Mouse (Mus musculus): ENCODE data around the gene Ggct.

Gene Ggct

DNA sequence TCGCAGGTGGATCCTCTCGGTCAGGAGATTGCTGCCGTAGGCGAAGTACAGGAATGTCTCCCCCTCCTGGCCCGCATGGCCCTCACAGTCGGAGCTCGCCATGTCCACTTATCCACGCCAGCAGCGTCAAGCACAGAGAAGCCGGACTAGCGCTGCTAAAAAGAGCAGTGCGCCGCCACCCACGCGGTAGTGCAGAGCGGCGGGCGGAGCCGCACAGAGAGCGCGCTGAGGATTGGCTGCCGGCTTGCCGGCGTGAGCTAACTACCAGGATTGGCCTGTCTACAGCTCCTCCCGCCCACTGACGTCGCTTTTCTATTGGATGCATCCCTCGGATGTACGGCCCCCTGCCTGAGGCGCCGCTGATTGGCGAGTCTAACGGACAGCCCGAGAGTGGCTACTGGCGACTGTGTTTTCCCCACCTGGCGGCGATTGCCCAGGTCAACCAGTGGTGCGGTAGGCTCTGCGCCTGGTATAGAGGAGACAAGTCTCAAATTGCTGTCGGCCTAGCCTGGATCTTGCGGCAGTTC lies at the start of gene Ggct:
Gene Ggct, minus strand, starts transcription at position 217 of the 527 bp plus-strand sequence.
- DNase-seq (ENCODE audit: low read depth, low spot score): peak; percentile 81

DNA sequence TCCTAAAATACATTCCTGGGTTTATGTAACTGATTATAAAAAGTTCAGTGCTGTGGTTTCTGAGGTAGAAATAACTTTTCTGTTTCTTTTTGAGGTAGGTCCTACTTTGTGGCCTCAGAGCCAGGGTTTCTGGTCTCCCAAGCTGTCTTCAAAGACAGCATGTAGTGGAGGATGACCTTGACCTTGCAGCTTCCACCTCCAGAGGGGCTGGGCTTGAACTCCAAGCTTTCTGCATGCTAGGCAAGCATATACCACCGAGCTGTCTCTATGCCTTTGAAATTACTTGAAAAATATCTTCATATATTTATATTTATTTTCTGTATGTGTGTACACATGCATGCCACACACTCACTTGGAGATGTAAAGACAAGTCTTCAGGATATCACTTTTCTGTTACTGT lies 47.3 kb upstream of the Ggct start:
- DNase-seq (ENCODE audit: low read depth, low spot score): no peak

DNA sequence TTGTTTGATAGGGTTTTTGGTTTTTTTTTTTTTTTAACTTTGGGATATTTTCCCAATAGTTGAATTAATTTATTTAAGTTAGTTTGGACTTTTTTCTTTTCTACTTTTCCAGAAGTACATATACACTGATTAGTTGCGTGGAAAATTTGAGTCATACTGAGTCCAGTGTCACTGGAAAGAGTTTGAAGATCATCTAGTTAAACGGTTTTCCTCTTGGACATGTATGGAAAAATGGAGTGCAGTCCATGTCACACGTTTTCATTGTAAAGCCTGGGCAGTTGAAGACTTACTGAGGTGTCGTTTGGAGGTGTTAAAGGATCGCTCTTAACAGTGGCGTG lies 46.7 kb upstream of the Ggct start:
- peak; percentile 8 for DNase-seq (ENCODE audit: low read depth, low spot score)

DNA sequence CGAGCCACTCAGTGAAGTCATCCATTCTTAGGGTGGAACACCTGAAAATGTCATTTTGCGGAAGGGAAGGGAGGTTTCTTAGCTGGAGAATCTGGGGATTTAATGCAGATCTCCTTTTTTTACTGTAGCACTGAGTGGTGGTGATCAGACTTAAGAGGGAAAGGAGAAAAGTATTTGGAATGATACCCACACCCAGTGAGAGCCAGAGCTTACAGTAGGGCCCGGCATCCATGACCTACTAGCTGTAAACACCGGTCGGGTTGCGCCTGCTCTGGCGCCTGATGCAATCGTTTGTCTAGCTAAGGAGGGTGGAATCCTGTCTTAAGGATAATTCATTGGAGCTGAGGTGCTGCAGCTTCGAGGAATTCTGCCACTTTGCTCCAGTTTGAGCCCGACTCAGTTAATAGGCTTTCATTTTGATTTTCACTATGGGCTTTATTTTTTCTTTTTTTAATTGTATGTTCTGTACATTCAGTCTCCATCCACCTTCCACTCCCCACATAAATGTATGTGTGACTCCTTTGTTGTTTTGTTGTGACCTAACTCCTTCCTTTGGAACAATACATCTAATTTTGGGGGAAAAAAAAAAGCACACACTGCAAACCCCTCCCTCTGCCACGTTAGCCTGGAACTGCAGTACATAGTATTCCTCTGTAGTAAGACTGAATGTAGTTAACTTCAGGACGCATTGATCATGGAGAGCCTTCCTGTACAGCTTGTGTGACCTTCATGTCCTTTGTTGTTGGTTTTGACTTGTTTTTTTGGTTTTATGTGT lies 46.1 kb upstream of the Ggct start:
- peak; percentile 56 for DNase-seq (ENCODE audit: low read depth, low spot score)

DNA sequence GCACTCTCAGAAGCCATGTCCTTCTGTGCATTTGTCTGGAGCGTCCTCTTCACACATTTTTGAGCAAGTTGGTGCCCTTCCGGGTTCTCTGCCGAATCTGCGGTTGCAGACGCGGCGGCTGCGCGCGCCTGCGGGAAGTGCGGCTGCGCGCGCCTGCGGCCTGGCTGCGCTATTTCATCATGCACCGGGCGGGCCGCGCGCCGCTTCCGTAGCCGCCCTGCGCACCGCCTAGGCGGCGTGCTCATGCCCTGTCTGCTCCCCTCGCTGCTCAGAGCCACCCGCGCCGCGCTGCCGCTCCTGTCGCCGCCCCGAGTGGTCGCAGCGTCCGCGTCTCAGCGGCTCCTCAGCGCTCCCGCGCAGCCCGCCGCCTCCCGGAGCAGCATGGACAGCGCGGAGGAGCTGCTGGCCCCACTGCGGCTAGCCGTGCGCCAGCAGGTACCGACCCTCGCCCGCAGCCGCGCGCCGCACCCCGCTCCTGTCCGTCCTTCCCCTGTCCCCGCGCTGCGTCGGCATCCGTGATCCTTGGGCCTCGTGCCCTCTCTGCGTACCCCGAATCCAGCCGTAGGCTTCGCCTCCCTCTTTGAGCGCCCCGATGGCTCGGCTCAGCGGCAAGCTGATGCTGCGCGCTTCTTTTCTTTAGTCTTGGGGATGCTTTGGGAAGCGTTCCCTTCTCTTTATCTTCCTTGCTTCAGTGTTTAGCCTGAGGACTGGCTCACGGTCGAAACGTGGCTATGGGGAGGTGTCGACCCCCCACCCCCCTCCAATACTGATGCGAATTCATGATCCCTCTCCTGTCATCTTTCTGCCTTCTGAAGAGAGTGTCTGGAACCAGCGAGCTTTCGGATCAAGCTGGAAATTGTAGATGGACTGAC lies 45.3 kb upstream of the Ggct start, which contains the start of gene Gars:
Gene Gars, plus strand, starts transcription at position 209 of the 872 bp plus-strand sequence.
- peak; percentile 77 for DNase-seq (ENCODE audit: low read depth, low spot score)

DNA sequence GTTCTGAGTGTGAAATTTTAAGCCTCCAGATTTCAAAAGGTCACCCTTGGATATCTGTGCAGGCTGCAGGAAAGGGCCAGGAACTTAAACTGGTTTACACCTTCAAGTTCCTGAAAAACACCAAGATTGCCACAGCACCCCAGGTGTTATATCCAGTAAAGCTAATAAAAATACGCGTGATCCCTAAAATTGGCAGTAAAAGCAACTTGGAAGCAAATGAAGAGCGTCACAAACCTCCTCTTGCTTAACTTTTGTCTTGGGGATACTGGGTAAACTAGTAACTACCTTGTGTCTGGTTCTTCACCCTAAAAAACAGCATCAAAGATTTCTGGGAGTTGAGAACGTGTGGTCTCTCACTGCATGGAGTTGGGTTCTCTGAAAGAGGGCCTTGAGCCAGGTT lies 44.0 kb upstream of the Ggct start:
- no peak for DNase-seq (ENCODE audit: low read depth, low spot score)

DNA sequence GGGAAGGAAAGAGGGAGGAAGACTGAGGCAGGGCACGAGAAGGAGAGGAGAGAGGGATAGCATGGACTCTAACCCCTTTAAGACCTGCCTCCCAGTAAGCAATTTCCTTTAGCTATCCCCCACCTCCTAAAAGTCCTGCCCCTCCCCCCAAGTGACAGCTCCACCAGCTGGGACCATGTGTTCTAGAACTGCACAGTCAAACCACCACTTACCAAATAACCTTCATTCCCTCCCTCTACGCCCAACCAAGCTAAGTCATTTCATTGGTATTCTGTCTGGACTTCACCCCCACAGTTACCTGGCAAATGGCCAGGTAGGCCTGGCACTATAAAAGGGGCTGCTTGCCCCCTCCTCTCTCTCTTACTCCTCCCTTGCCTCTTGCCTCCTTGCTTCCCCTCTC lies 34.9 kb upstream of the Ggct start:
- DNase-seq (ENCODE audit: low read depth, low spot score): no peak

DNA sequence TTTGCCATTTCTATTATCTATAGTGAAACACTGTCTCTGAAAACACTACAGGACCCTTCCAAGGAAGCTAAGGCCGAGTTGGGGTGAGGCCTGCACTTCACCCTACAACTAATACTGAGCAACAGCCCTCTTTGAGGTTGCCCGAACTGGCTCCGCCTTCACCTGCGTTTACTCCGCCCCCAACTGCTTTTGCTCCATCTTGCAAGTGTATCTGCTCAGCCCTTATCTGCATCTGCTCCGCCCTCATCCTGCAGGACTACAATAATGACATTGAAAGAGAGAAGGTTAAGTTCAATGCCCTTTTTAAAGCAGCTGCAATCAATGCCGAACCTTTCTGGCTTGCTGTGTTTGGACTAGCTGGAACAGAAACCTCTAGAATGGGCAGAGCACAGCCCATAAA lies 29.1 kb upstream of the Ggct start:
- DNase-seq (ENCODE audit: low read depth, low spot score): no peak

DNA sequence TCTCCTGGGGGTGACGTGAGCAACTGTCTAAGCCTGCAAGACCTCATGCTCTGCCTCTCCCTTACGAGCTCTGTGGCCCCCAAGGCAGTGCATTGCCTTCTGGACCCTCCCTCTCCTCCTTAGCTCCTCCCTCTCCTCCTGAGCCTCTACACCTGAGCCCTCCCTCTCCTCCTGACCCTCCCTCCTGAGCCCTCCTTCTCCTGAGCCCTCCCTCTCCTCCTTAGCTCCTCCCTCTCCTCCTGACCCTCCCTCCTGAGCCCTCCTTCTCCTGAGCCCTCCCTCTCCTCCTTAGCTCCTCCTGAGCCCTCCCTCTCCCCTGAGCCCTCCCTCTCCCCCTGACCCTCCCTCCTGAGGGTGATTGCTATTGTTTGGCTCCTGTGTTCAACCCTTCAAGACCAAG lies 25.7 kb upstream of the Ggct start:
- no peak for DNase-seq (ENCODE audit: low read depth, low spot score)

DNA sequence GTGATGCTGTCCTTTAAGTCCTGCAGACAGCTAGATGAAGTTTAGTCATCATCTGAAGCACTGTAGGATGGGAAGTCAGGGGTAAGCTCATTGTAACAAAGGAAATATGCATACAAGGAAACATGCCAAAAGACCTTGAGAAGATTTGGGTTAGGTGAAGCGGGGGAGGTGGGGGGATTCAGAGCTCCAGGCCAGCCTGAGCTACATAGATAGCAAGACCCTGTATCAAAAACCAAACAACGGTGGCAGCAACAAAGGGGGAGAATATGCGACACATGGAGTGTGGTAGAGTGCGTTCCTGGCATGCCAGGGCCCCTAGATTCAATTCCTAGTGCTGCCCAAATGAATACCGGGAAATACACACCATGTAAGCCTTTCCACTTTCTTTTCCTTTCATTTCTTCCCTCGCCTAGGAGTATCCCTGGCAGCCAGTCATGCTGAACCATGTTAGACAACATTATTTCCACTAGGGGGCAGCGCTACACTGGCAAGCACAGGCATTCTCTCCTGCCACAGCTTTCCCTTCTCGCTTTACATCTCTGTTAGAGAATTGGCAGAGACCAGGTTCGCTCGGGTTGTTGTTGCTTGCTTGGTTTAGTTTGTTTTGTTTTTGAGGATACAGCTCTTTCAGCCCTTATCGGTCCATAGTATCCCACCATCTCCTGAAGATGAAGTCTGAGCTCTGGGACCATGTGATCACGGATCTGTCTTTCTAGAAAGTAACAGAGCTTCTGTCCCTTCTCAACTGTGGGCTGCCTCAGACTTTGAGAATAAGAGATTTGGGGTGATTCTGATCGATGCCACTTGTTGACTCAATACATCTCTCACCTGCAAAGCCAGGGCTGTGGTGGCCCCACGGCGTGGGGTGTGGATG lies 24.2 kb upstream of the Ggct start:
- peak; percentile 26 for DNase-seq (ENCODE audit: low read depth, low spot score)

DNA sequence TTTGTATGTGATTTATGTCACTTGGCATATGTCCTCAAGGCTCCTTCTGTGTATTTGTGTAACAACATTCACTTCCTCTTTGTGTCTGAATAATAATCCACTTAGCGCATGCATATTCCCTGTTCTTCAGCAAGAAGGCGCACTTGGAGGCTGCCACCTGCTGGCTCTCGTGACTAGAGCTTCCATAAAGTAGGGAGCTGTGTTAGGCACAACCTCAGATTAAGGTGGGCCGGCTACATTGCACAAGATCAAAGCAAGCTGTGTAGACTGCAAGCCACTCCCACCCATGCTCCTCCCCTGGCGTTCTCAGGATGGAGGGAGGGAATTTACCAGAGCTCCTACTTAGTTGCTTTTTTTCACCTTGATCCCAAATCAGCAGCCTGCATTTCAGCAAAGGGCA lies 23.5 kb upstream of the Ggct start:
- no peak for DNase-seq (ENCODE audit: low read depth, low spot score)

DNA sequence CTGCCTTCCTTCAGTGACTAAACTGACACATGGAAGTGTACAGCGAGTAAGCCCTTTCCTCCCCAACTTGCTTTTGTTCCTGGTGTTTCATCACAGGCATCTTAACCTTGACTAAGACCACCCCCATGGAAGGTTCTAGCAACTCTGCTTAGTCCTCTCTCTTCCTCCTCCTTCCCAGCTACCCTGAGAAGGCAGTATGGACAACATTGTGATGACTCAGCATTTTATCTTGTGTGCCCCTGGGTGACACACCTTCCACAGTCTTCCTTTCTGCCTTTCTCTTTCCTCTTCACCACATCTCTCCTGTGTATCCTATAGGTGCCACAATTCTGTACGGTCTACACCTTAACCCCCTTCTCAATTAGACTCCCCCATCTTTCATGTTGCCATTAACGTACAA lies 21.4 kb upstream of the Ggct start:
- no peak for DNase-seq (ENCODE audit: low read depth, low spot score)

DNA sequence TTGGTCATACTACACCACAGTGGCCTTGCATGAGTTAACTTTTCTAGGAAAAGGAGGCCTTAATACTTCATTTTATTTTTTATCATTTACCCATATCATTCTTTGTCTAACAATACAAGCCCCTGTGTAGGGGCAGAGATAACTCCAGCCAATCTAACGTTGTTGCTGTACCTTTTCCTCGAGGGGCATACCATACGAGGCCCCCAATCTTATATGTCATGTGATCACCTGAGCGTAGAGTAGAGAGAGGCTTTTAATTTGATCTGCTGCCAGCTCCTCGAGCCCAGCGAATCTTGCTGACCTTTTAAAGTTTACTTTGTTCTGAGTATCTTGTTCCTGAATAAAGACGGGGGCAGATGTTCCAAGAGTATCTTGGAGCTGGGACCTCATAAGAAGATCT lies 19.8 kb upstream of the Ggct start:
- DNase-seq (ENCODE audit: low read depth, low spot score): no peak

DNA sequence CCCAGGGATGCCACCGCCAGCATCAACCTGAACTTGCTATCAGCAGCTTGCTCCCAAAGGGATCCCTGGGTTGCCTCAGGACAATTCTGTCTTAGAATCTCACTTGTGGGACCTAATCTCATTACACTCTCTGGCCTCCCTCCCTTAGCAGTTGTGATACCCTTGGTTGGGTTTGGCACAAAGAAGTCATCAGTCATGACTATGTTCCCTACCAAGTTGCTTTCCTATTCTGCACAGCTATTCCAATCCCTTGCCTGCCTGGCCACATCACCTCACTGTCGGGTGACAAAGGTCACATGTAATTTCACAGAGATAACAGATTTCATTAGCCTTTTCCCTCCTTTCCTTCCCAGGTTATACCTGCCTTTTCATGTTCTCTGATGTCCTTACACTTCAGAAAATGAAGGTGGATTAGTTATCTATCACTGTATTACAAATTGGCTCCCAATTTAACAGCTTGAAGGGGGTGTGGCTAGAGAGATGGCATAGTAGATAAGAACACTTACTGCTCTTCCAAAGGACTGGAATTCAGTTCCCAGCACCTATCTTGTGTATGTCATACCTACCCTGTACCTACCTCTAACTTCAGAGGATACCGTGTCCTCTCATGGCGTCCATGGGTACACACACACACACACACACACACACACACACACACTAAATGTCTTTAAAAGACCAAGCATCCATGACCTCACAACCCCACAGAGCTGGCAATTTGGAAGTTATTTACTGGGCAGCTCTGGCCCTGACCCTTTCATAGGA lies 17.8 kb upstream of the Ggct start:
- DNase-seq (ENCODE audit: low read depth, low spot score): no peak

DNA sequence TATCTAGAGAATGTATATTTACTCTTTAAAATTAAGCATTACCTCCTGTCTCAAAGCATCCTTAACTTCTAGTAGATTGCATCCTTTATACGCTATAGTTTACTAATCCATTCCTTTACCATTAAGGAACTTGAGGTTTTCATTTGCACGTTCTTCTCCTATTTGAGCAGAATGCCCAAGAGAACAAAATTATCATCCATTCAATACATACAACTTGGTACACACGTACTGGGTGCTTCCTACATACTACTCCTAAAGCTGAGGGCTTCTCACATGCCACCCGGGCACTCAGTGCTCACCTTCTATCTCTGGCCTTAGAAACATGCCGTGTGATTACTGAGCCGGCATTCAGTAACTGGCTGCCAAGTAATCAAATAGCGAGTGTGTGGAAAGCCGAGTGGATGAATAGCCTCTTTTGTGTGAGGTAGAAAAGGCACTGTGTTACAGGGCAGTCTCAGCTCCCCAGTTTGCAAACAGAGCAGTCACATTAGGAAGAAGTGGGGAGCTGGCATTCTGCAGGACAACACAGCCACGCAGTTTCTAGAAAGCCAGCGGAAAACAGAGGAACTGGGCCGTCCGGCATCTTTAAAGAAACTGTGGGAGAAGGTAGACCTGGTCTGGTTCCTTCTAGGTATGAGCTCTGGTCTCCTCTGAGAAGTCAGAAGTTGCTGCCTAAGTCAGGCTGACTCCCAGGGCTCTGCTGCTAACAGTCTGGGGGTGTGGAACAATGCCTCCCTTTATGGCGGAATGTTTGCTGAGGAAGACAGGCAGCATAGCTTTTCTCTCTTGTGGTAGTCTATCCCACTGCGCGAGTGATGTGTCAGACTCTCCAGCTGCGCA lies 16.9 kb upstream of the Ggct start:
- no peak for DNase-seq (ENCODE audit: low read depth, low spot score)

DNA sequence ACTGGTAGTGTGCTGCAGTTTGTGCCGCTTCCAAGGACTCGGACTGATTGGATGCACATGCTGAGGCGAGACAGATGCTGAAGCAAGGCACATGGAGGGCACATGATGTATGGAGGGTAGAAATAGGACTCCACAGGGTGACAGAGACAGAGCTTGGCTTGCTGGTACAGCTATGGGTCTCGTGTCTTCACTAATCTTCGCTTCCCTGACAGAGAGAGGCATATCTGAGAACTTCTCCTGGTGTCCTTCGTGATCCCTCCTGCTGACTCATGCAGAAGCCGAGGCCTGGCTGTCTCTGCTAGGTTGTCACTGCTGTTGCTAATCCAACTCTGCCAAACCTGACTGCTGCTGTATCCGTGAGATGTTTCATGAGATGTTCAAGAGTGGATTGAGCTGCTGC lies 15.7 kb upstream of the Ggct start:
- no peak for DNase-seq (ENCODE audit: low read depth, low spot score)

DNA sequence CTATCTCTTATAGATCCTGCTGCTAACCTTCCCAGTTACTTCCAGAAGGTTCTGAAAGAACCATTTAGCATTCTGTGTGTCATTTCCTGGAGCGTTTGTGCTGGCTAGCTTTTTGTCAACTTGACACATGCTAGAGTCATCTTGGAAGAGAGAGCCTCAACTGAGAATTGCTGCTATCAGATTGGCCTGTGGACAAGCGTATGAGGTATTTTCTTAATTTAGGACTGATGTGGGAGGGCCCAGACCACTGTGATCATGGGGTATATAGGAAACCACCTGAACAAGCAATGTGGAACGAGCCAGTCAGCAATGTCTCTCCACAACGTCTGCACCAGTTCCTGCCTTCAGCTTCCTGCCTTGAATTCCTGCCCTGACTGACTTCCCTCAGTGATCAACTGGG lies 10.8 kb upstream of the Ggct start:
- DNase-seq (ENCODE audit: low read depth, low spot score): no peak

DNA sequence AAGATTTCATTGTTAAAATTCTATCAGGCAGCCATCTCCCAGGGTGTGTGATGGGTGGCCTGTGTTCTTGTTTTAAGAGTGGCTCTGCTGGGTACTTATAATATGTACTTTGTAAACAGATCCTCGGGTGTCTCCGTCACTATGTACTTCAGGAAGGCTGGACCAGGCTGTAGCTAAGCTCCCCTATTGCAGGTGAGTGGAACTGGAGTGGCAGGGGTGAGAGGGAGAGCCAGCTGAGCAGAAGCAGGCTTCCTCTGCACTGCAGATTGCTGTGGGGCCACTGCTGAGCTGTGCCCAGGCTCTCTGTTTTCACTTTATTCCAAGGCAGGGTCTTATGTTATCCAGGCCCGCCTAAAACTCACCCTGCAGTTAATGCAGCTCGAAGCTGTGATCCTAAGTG lies 9.7 kb upstream of the Ggct start:
- no peak for DNase-seq (ENCODE audit: low read depth, low spot score)

DNA sequence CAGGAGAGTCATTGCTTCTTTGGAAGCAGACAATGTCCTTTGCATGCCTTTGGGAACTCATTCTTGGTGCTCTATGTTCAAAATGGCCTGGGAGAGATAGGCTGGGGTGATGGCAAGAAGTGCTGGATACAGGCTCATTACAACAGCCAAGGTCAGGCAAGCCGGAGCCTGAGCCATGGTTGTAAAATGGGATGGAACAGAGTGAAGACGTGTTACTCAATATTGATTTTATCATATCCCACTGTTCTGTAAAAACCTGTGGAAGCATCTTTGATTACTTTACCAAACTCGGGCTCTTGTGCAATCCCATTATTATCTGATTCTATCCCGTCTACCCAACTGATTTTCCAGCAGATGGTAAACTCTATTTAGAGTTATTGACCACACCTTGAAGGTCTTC lies 8.6 kb upstream of the Ggct start:
- DNase-seq (ENCODE audit: low read depth, low spot score): no peak

DNA sequence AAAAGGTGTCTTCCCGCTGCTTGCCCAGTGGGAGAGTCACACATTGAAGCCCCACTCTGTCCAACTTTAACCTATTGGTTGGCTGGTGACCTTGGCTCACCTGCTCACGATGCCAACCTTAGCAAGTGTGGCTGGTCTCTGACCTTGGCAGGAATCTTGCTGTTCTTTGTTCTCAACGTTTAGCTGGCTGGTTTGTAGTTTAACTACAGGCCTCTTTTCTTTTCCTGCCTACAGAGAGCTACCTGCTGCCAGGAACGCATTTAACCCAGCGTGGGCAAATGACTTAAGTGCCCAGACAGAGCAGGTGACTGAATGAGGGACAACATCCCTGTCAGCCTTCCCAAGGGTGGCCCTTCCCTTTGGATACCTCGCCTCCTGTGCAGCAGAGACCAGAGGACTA lies 5.0 kb upstream of the Ggct start:
- no peak for DNase-seq (ENCODE audit: low read depth, low spot score)
